Mouse (Mus musculus) testis, adult 2 months (tissue): ENCODE measurements at regions not wholly inside any gene's neighbourhood (a gene's known extent, or its start where the extent isn't known, plus 50 kb on each side); places are given as distances from the start of the nearest gene placed in this dataset.

ENCODE experiments used
- H3K27ac ChIP-seq: fragments of 200-500 bp; 2 replicates; pipeline ENCODE4 v1.5.1; 2012; ENCODE audit warnings: low read depth, low read length; ENCODE audit not compliant: control insufficient read depth, insufficient read depth
- H3K27me3 ChIP-seq: fragments of 200-500 bp; 2 replicates; pipeline ENCODE4 v1.6.1; 2012; ENCODE audit warnings: mild to moderate bottlenecking, low read length, moderate library complexity; ENCODE audit not compliant: control insufficient read depth, insufficient read depth
- H3K36me3 ChIP-seq: fragments of 200-500 bp; 2 replicates; pipeline ENCODE4 v1.6.1; 2012; ENCODE audit warnings: mild to moderate bottlenecking, low read length; ENCODE audit not compliant: control insufficient read depth, insufficient read depth
- H3K4me1 ChIP-seq: fragments of 200-500 bp; 2 replicates; pipeline ENCODE4 v1.6.1; 2012; ENCODE audit warnings: low read length; ENCODE audit not compliant: control insufficient read depth, insufficient read depth
- H3K4me3 ChIP-seq: fragments of 200-500 bp; 2 replicates; pipeline ENCODE4 v1.5.1; 2012; ENCODE audit warnings: low read depth, mild to moderate bottlenecking, low read length, moderate library complexity, mixed read lengths; ENCODE audit not compliant: control insufficient read depth
- CTCF ChIP-seq: fragments of 200-500 bp; IDR thresholded peaks from 2 replicates; pipeline ENCODE4 v1.5.1; 2012; ENCODE audit warnings: low read depth, mild to moderate bottlenecking, inconsistent platforms, low read length, moderate library complexity; ENCODE audit not compliant: control insufficient read depth, insufficient read depth, insufficient replicate concordance
- POLR2A ChIP-seq: fragments of 200-500 bp; IDR thresholded peaks from 2 replicates; pipeline ENCODE4 v1.6.1; 2012; ENCODE audit warnings: low read depth, mild to moderate bottlenecking, inconsistent platforms, low read length, moderate library complexity; ENCODE audit not compliant: control insufficient read depth

DNA sequence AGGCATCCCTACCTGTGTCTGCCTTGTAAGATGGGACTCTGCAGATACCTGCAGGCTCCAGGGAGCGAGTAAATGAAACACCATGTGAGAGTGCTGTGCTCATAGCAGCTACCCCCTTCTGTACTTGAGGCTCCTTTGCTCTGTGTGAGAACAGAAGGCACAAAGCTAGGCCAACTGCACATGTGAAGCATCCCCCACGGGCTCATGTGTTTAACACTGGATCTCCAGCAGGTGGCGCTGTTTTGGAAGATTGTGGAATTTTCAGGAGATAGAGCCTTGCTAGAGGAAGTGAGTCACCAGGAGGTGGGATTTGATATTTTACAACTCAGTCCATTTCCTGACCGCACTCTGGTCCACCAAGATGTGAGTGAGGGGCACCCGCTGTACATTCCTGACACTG is 54.0 kb upstream of the Habp2 start:
- Histone ChIP-seq H3K27me3 (no peaks in the 10 kb centered on the region), H3K4me3 (no peak overlapping the region), H3K36me3 (no peaks in the 10 kb centered on the region), H3K27ac (no peak overlapping the region), H3K4me1 (peaks cover 2% of the 10 kb centered on the region)
- peak; percentile 58 for TF ChIP-seq CTCF
- no peak for TF ChIP-seq POLR2A

- H3K27me3 ChIP-seq: no peaks in the 10 kb centered on the region
- no peak overlapping the region for H3K4me3 ChIP-seq
- H3K36me3 ChIP-seq: no peaks in the 10 kb centered on the region
- TF ChIP-seq CTCF (no peak), POLR2A (no peak)
- peaks cover 2% of the 10 kb centered on the region for H3K4me1 ChIP-seq
- H3K27ac ChIP-seq: no peak overlapping the region
These were observed 51.9 kb upstream of the Habp2 start for GRCm38 (mm10) chr19:56235040-56235439.
